11 mouse cellular contexts compared by ENCODE assay signal in the genomic region with DNA sequence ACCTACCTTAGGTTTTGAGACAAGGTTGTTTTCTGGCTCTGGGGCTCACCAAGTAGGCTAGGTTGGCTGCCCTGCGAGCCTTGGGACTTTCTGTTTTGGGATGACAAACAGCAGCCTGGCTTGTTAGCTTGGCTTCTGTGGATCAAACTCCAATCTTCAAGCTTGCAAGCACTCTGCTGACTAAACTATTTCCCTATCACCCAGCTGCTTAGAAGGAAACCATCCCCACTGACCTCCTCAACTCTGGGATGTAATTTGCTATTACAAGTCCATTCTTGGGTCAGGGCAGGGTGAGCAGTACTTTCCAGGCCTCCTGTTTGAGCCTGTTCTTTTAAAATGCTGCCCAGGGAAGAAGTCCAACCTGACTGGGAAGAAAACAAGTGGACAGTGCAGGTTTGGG. TPM values are rescaled to one million over a fixed set of nuclear protein-coding genes. Genes with fewer than 3 reads are reported as not detected.
DNase-seq lines count a peak whose midpoint lies in the region; ATAC-seq and TF ChIP-seq lines count a peak whose summit lies in the region.
"Had no signal": no experiment of that assay in that cellular context is flagged by ENCODE, and none has a peak within 500 bp of the region (broad histone marks: within the 10 kb centered on the region; RNA-seq: fewer than 3 reads in every experiment).

No protein-coding gene starts in this region.

- no peaks in the 10 kb centered on the region for H3K36me3 ChIP-seq in hindbrain, embryonic 15.5 days
- H3K36me3 ChIP-seq in hindbrain, embryonic 14.5 days (replicated peaks; ENCODE audit: control insufficient read depth, insufficient read depth): no peaks in the 10 kb centered on the region
- H3K36me3 ChIP-seq in intestine, embryonic 15.5 days: no peaks in the 10 kb centered on the region
- H3K36me3 ChIP-seq in limb, embryonic 14.5 days (ENCODE audit: control insufficient read depth, insufficient read depth, low read length): peaks cover 2% of the 10 kb centered on the region; the same call in 1 of the 2 replicates

- H3K4me3 ChIP-seq in hindbrain, embryonic 15.5 days: no peak overlapping the region
- no peak overlapping the region for H3K4me3 ChIP-seq in hindbrain, embryonic 14.5 days (replicated peaks; ENCODE audit: low read length)
- no peak overlapping the region for H3K4me3 ChIP-seq in brown adipose tissue, adult 24 weeks (ENCODE audit: insufficient read depth, low read depth, low read length)
- H3K4me3 ChIP-seq in intestine, embryonic 15.5 days (replicated peaks): no peak overlapping the region
- no peak overlapping the region for H3K4me3 ChIP-seq in limb, embryonic 14.5 days (replicated peaks; ENCODE audit: low read length)

- peak overlapping the region; percentile 25; the same call in 1 of the 2 replicates for H3K27ac ChIP-seq in hindbrain, embryonic 15.5 days (replicated peaks)
- no peak overlapping the region for H3K27ac ChIP-seq in hindbrain, embryonic 14.5 days
- peak overlapping the region; percentile 41; the same call in 1 of the 2 replicates for H3K27ac ChIP-seq in brown adipose tissue, adult 24 weeks (replicated peaks; ENCODE audit: low read depth, low read length)
- H3K27ac ChIP-seq in intestine, embryonic 15.5 days: peak overlapping the region; percentile 33; the same call in 1 of the 2 replicates
- H3K27ac ChIP-seq in limb, embryonic 14.5 days (replicated peaks; ENCODE audit: low read depth, low read length): peak overlapping the region; percentile 52; the same call in 1 of the 2 replicates

- TF ChIP-seq POLR2A in limb, embryonic 14.5 days (IDR thresholded peaks at IDR 0.05; ENCODE audit: borderline replicate concordance, extremely low read depth, insufficient read depth, insufficient read length): no peak

- no peak for ATAC-seq in hindbrain, embryonic 15.5 days (ENCODE audit: low FRiP score, low read depth)
- no peak for ATAC-seq in hindbrain, embryonic 14.5 days (ENCODE audit: low FRiP score)
- no peak for ATAC-seq in intestine, embryonic 15.5 days
- no peak for ATAC-seq in limb, embryonic 14.5 days (ENCODE audit: low FRiP score, low read depth)
- ATAC-seq: midbrain, embryonic 16.5 days had no signal

- H3K9me3 ChIP-seq in hindbrain, embryonic 15.5 days: no peaks in the 10 kb centered on the region
- H3K9me3 ChIP-seq in hindbrain, embryonic 14.5 days (ENCODE audit: control insufficient read depth, low read length): no peaks in the 10 kb centered on the region
- no peaks in the 10 kb centered on the region for H3K9me3 ChIP-seq in intestine, embryonic 15.5 days
- H3K9me3 ChIP-seq in limb, embryonic 14.5 days (ENCODE audit: control insufficient read depth, low read length): no peaks in the 10 kb centered on the region

- H3K9ac ChIP-seq in hindbrain, embryonic 15.5 days: no peak overlapping the region
- no peak overlapping the region for H3K9ac ChIP-seq in hindbrain, embryonic 14.5 days
- H3K9ac ChIP-seq in intestine, embryonic 15.5 days: no peak overlapping the region
- H3K9ac ChIP-seq in limb, embryonic 14.5 days (ENCODE audit: low read depth, low read length, severe bottlenecking): no peak overlapping the region

- H3K4me2 ChIP-seq in hindbrain, embryonic 15.5 days: no peak overlapping the region
- no peak overlapping the region for H3K4me2 ChIP-seq in hindbrain, embryonic 14.5 days (replicated peaks)
- no peak overlapping the region for H3K4me2 ChIP-seq in intestine, embryonic 15.5 days (replicated peaks)
- no peak overlapping the region for H3K4me2 ChIP-seq in limb, embryonic 14.5 days (replicated peaks; ENCODE audit: low read depth, low read length, severe bottlenecking)

- peaks cover 7% of the 10 kb centered on the region for H3K4me1 ChIP-seq in hindbrain, embryonic 15.5 days (replicated peaks)
- no peaks in the 10 kb centered on the region for H3K4me1 ChIP-seq in hindbrain, embryonic 14.5 days (replicated peaks; ENCODE audit: control insufficient read depth, insufficient read depth, low read length)
- H3K4me1 ChIP-seq in brown adipose tissue, adult 24 weeks (ENCODE audit: control insufficient read depth, insufficient read depth, insufficient read length, low read length): peaks cover 17% of the 10 kb centered on the region
- H3K4me1 ChIP-seq in intestine, embryonic 15.5 days (replicated peaks): no peaks in the 10 kb centered on the region
- peaks cover 19% of the 10 kb centered on the region for H3K4me1 ChIP-seq in limb, embryonic 14.5 days (ENCODE audit: control insufficient read depth, insufficient read depth, low read length)

- H3K27me3 ChIP-seq in hindbrain, embryonic 15.5 days: no peaks in the 10 kb centered on the region
- no peaks in the 10 kb centered on the region for H3K27me3 ChIP-seq in hindbrain, embryonic 14.5 days (ENCODE audit: control insufficient read depth, insufficient read depth, low read length)
- H3K27me3 ChIP-seq in intestine, embryonic 15.5 days (replicated peaks): no peaks in the 10 kb centered on the region
- no peaks in the 10 kb centered on the region for H3K27me3 ChIP-seq in limb, embryonic 14.5 days (ENCODE audit: control insufficient read depth, insufficient read depth, low read length)

- DNase-seq in hindbrain, embryonic 14.5 days (ENCODE audit: low spot score): no peak
- no peak for DNase-seq in limb, embryonic 14.5 days (ENCODE audit: low spot score)
- no peak for DNase-seq in cerebellum, postnatal 14 days
- DNase-seq in gastrocnemius, adult 8-10 months (ENCODE audit: low spot score in 2 of 2): no peak
- no peak for DNase-seq in urinary bladder, postnatal 4 days (ENCODE audit: low spot score in 2 of 2)
- DNase-seq: liver; retina, postnatal 1 day had no signal

- WGBS in hindbrain, embryonic 15.5 days: 96% methylated on average over 1 of the region's 1 CpGs
- 88% methylated on average over 1 of the region's 1 CpGs for WGBS in hindbrain, embryonic 14.5 days
- WGBS in intestine, embryonic 15.5 days: 74% methylated on average over 1 of the region's 1 CpGs
- 59% methylated on average over 1 of the region's 1 CpGs for WGBS in limb, embryonic 14.5 days

RNA-seq across cellular contexts. Expression of a gene that starts 47.5 kb away (rescaled TPM):
- polyA plus RNA-seq in hindbrain, embryonic 15.5 days (2015; fragmentation: Nextera tagmentation; extraction: Ambion mirVana): 11.4 and 12.2 TPM in 2 replicates
- 13.0 and 14.3 TPM in 2 replicates for polyA plus RNA-seq in hindbrain, embryonic 14.5 days (2014; fragmentation: Nextera tagmentation; extraction: Ambion mirVana)
- 30.6 and 41.6 TPM in 2 replicates for polyA plus RNA-seq in brown adipose tissue, adult 24 weeks (2012; ENCODE audit: insufficient read depth, insufficient read length, missing spikeins)
- 22.3 and 22.5 TPM in 2 replicates for polyA plus RNA-seq in intestine, embryonic 15.5 days (2015; fragmentation: Nextera tagmentation; extraction: Ambion mirVana)
- polyA plus RNA-seq in limb, embryonic 14.5 days (2012; rRNA removed): 27.6 and 33.2 TPM in 2 replicates
- polyA plus RNA-seq in limb, embryonic 14.5 days (2014; fragmentation: Nextera tagmentation; extraction: Ambion mirVana): 23.6 and 31.1 TPM in 2 replicates
- 10 to 100 TPM; 16.7 to 33.5 (median 23.6) TPM for total RNA-seq in gastrocnemius, adult 8-10 months (2022)
